Mouse (Mus musculus): ENCODE data around the gene Chm. TPM values are rescaled to one million over a fixed set of nuclear protein-coding genes. Genes with fewer than 3 reads are reported as not detected.
"Not testable (repeated sequence)": the region's sequence is repeated elsewhere in the genome, so short reads cannot be mapped to it uniquely, and the experiment has no call there.

Chm gene
- 1.4 and 2.0 TPM in 2 replicates for polyA plus RNA-seq (2012; rRNA removed)

- H3K4me3 ChIP-seq (ENCODE audit: insufficient read depth, low read depth, low read length) = peak within 1 kb of the TSS; percentile 100
- H3K36me3 ChIP-seq (ENCODE audit: control insufficient read depth, insufficient read depth, low read length) = no peaks in the 10 kb centered on the region
- TF ChIP-seq POLR2A (IDR thresholded peaks at IDR 0.05; ENCODE audit: low read depth, low read length) = no peak
- no peak for TF ChIP-seq CTCF (conservative IDR thresholded peaks at IDR 0.05; ENCODE audit: insufficient read depth, insufficient read length, low read depth, low read length)
- under 1% methylated on average over 21 of the region's 21 CpGs for WGBS
- no peaks in the 10 kb centered on the region for H3K27me3 ChIP-seq (replicated peaks; ENCODE audit: control insufficient read depth, insufficient read depth, low read length)
- DNase-seq = peak; percentile 80
- H3K27ac ChIP-seq (ENCODE audit: insufficient read depth, low read depth, low read length) = peak within 1 kb of the TSS; percentile 98
- no peaks in the 10 kb centered on the region for H3K4me1 ChIP-seq (ENCODE audit: control insufficient read depth, insufficient read depth, low read length)
Observed at GRCm38 (mm10) chrX:113185230-113185985, at the start of gene Chm. Chm (minus strand) TSS chrX:113185517.

- Histone ChIP-seq H3K36me3 (ENCODE audit: control insufficient read depth, insufficient read depth, low read length) (no peaks in the 10 kb centered on the region), H3K27me3 (replicated peaks; ENCODE audit: control insufficient read depth, insufficient read depth, low read length) (no peaks in the 10 kb centered on the region), H3K4me1 (ENCODE audit: control insufficient read depth, insufficient read depth, low read length) (no peaks in the 10 kb centered on the region), H3K27ac (ENCODE audit: insufficient read depth, low read depth, low read length) (no peak overlapping the region), H3K4me3 (ENCODE audit: insufficient read depth, low read depth, low read length) (no peak overlapping the region)
- DNase-seq = no peak
- WGBS = 26% methylated on average over 2 of the region's 2 CpGs
- TF ChIP-seq POLR2A (IDR thresholded peaks at IDR 0.05; ENCODE audit: low read depth, low read length) (no peak), CTCF (conservative IDR thresholded peaks at IDR 0.05; ENCODE audit: insufficient read depth, insufficient read length, low read depth, low read length) (no peak)
Observed at GRCm38 (mm10) chrX:113193901-113194300, 8.6 kb upstream of the Chm start.

- Histone ChIP-seq H3K4me1 (ENCODE audit: control insufficient read depth, insufficient read depth, low read length) (no peaks in the 10 kb centered on the region), H3K4me3 (ENCODE audit: insufficient read depth, low read depth, low read length) (peak overlapping the region; percentile 100), H3K36me3 (ENCODE audit: control insufficient read depth, insufficient read depth, low read length) (no peaks in the 10 kb centered on the region), H3K27ac (ENCODE audit: insufficient read depth, low read depth, low read length) (peak overlapping the region; percentile 98), H3K27me3 (replicated peaks; ENCODE audit: control insufficient read depth, insufficient read depth, low read length) (no peaks in the 10 kb centered on the region)
- peak; percentile 0 for DNase-seq
- TF ChIP-seq CTCF (conservative IDR thresholded peaks at IDR 0.05; ENCODE audit: insufficient read depth, insufficient read length, low read depth, low read length) (no peak), POLR2A (IDR thresholded peaks at IDR 0.05; ENCODE audit: low read depth, low read length) (no peak)
- WGBS = under 1% methylated on average over 17 of the region's 17 CpGs
Observed at GRCm38 (mm10) chrX:113184569-113185229, 618 bp downstream of the Chm start.

GRCm38 (mm10) chrX:113180856-113181255 lies 4.5 kb downstream of the Chm start:
- not testable (repeated sequence) for H3K4me3 ChIP-seq (ENCODE audit: insufficient read depth, low read depth, low read length); H3K27ac ChIP-seq (ENCODE audit: insufficient read depth, low read depth, low read length); H3K4me1 ChIP-seq (ENCODE audit: control insufficient read depth, insufficient read depth, low read length); H3K36me3 ChIP-seq (ENCODE audit: control insufficient read depth, insufficient read depth, low read length); DNase-seq; H3K27me3 ChIP-seq (replicated peaks; ENCODE audit: control insufficient read depth, insufficient read depth, low read length)
- 96% methylated on average over 4 of the region's 4 CpGs for WGBS

- WGBS = 51% methylated on average over 2 of the region's 2 CpGs
- no peak for DNase-seq
Observed at GRCm38 (mm10) chrX:113172766-113173165, 12.6 kb downstream of the Chm start.

GRCm38 (mm10) chrX:113172271-113172670 lies 13.0 kb downstream of the Chm start:
- H3K27ac ChIP-seq (ENCODE audit: insufficient read depth, low read depth, low read length) = no peak overlapping the region
- no peaks in the 10 kb centered on the region for H3K4me1 ChIP-seq (ENCODE audit: control insufficient read depth, insufficient read depth, low read length)
- H3K4me3 ChIP-seq (ENCODE audit: insufficient read depth, low read depth, low read length) = no peak overlapping the region
- WGBS = 85% methylated on average over 1 of the region's 1 CpGs
- no peaks in the 10 kb centered on the region for H3K27me3 ChIP-seq (replicated peaks; ENCODE audit: control insufficient read depth, insufficient read depth, low read length)
- no peak for TF ChIP-seq CTCF (conservative IDR thresholded peaks at IDR 0.05; ENCODE audit: insufficient read depth, insufficient read length, low read depth, low read length)
- no peaks in the 10 kb centered on the region for H3K36me3 ChIP-seq (ENCODE audit: control insufficient read depth, insufficient read depth, low read length)
- no peak for DNase-seq

More at GRCm38 (mm10) chrX:113172766-113173165, 12.6 kb downstream of the Chm start:
- H3K4me3 ChIP-seq (ENCODE audit: insufficient read depth, low read depth, low read length) = no peak overlapping the region
- no peaks in the 10 kb centered on the region for H3K36me3 ChIP-seq (ENCODE audit: control insufficient read depth, insufficient read depth, low read length)
- TF ChIP-seq CTCF (conservative IDR thresholded peaks at IDR 0.05; ENCODE audit: insufficient read depth, insufficient read length, low read depth, low read length) (no peak), POLR2A (IDR thresholded peaks at IDR 0.05; ENCODE audit: low read depth, low read length) (no peak)
- no peaks in the 10 kb centered on the region for H3K27me3 ChIP-seq (replicated peaks; ENCODE audit: control insufficient read depth, insufficient read depth, low read length)
- H3K27ac ChIP-seq (ENCODE audit: insufficient read depth, low read depth, low read length) = no peak overlapping the region
- H3K4me1 ChIP-seq (ENCODE audit: control insufficient read depth, insufficient read depth, low read length) = no peaks in the 10 kb centered on the region

GRCm38 (mm10) chrX:113160268-113160860 lies 25.0 kb downstream of the Chm start:
- DNase-seq = peak; percentile 0

More at GRCm38 (mm10) chrX:113160268-113160860, 25.0 kb downstream of the Chm start:
- no peak overlapping the region for H3K27ac ChIP-seq (ENCODE audit: insufficient read depth, low read depth, low read length)
- H3K36me3 ChIP-seq (ENCODE audit: control insufficient read depth, insufficient read depth, low read length) = no peaks in the 10 kb centered on the region
- H3K4me3 ChIP-seq (ENCODE audit: insufficient read depth, low read depth, low read length) = no peak overlapping the region
- H3K4me1 ChIP-seq (ENCODE audit: control insufficient read depth, insufficient read depth, low read length) = no peaks in the 10 kb centered on the region
- H3K27me3 ChIP-seq (replicated peaks; ENCODE audit: control insufficient read depth, insufficient read depth, low read length) = no peaks in the 10 kb centered on the region
- TF ChIP-seq POLR2A (IDR thresholded peaks at IDR 0.05; ENCODE audit: low read depth, low read length) = no peak
- TF ChIP-seq CTCF (conservative IDR thresholded peaks at IDR 0.05; ENCODE audit: insufficient read depth, insufficient read length, low read depth, low read length) = no peak
- 58% methylated on average over 3 of the region's 3 CpGs for WGBS

Measured in kidney, adult 2 months (tissue).